23 mouse cellular contexts compared by ENCODE assay signal in genomic region chr13:60256997-60257396, GRCm38 (mm10).
A peak's percentile ranks its signal among the peaks of the same experiment; 100 is the strongest.
DNase-seq lines count a peak whose midpoint lies in the region; ATAC-seq and TF ChIP-seq lines count a peak whose summit lies in the region.
"Had no signal": no experiment of that assay in that cellular context is flagged by ENCODE, and none has a peak within 500 bp of the region (broad histone marks: within the 10 kb centered on the region; RNA-seq: fewer than 3 reads in every experiment).

No protein-coding gene starts in this region.

- TF ChIP-seq CTCF in gastrocnemius, adult 2 months (IDR thresholded peaks at IDR 0.05), result no peak

- intact Hi-C loops in gastrocnemius, adult 2 months (cut with DNase I), result no loop called here
- intact Hi-C loops in left cerebral cortex, postnatal 36 days (cut with DNase I), result no loop called here

- H3K9ac ChIP-seq in kidney, embryonic 16.5 days (replicated peaks; ENCODE audit: low read length), result no peak overlapping the region; the same call in 1 of the 2 replicates
- H3K9ac ChIP-seq: hindbrain, embryonic 13.5 days; lung, embryonic 14.5 days; midbrain, embryonic 12.5 days; neural tube, embryonic 13.5 days; stomach, embryonic 15.5 days had no signal

- H3K27me3 ChIP-seq in kidney, embryonic 16.5 days (ENCODE audit: insufficient read depth, low read length), result no peaks in the 10 kb centered on the region
- no peaks in the 10 kb centered on the region for H3K27me3 ChIP-seq in limb, embryonic 10.5 days (ENCODE audit: low read depth, poor library complexity, severe bottlenecking)
- H3K27me3 ChIP-seq: hindbrain, embryonic 13.5 days; midbrain, embryonic 12.5 days; neural tube, embryonic 13.5 days; stomach, embryonic 15.5 days had no signal

- H3K36me3 ChIP-seq in kidney, embryonic 16.5 days (ENCODE audit: insufficient read depth, low read length), result no peaks in the 10 kb centered on the region
- H3K36me3 ChIP-seq in limb, embryonic 10.5 days, result no peaks in the 10 kb centered on the region
- H3K36me3 ChIP-seq: hindbrain, embryonic 13.5 days; midbrain, embryonic 12.5 days; neural tube, embryonic 13.5 days; stomach, embryonic 15.5 days had no signal

- H3K27ac ChIP-seq in gastrocnemius, adult 2 months, result peak overlapping the region; percentile 57
- peak overlapping the region; percentile 81 for H3K27ac ChIP-seq in kidney, embryonic 16.5 days (ENCODE audit: low read length)
- peak overlapping the region; percentile 74 for H3K27ac ChIP-seq in limb, embryonic 10.5 days
- H3K27ac ChIP-seq: hindbrain, embryonic 13.5 days; layer of hippocampus, adult 2 months; midbrain, embryonic 12.5 days; neural tube, embryonic 13.5 days had no signal

- no peak overlapping the region for H3K4me3 ChIP-seq in gastrocnemius, adult 2 months
- no peak overlapping the region for H3K4me3 ChIP-seq in kidney, embryonic 16.5 days (ENCODE audit: low read length)
- no peak overlapping the region for H3K4me3 ChIP-seq in limb, embryonic 10.5 days
- H3K4me3 ChIP-seq: hindbrain, embryonic 13.5 days; layer of hippocampus, adult 2 months; midbrain, embryonic 12.5 days; neural tube, embryonic 13.5 days; stomach, embryonic 15.5 days had no signal

- DNase-seq in gastrocnemius, adult 2 months, result peak; percentile 30
- DNase-seq in gastrocnemius, adult 8-10 months (ENCODE audit: low spot score in 2 of 2), result no peak
- DNase-seq in kidney, postnatal 36 days, result no peak
- DNase-seq in limb, embryonic 10.5 days (ENCODE audit: low spot score), result peak; percentile 49
- no peak for DNase-seq in layer of hippocampus, adult 8-10 months (ENCODE audit: low spot score in 2 of 2)
- DNase-seq in cerebellum, adult 8-10 months, result no peak
- DNase-seq in left cerebral cortex, postnatal 36 days (ENCODE audit: low spot score in 2 of 2), result no peak
- DNase-seq: adrenal gland, adult 8-10 months; cerebellum, adult 11-12 months; heart, postnatal 10 days; kidney, adult 2 months; lung, embryonic 14.5 days; lung, postnatal 4 days; right cerebral cortex, postnatal 14 days; thymus, postnatal 14 days had no signal

- no peak overlapping the region for H3K4me2 ChIP-seq in kidney, embryonic 16.5 days (replicated peaks; ENCODE audit: low read depth, low read length)
- H3K4me2 ChIP-seq: hindbrain, embryonic 13.5 days; liver, embryonic 11.5 days; lung, embryonic 14.5 days; midbrain, embryonic 12.5 days; neural tube, embryonic 13.5 days; stomach, embryonic 15.5 days had no signal

- no peaks in the 10 kb centered on the region for H3K9me3 ChIP-seq in kidney, embryonic 16.5 days (ENCODE audit: low read length)
- no peaks in the 10 kb centered on the region for H3K9me3 ChIP-seq in limb, embryonic 10.5 days (replicated peaks)
- H3K9me3 ChIP-seq: hindbrain, embryonic 13.5 days; midbrain, embryonic 12.5 days; neural tube, embryonic 13.5 days; stomach, embryonic 15.5 days had no signal

- no peak for ATAC-seq in kidney, embryonic 16.5 days (ENCODE audit: low FRiP score, low TSS enrichment)
- ATAC-seq: forebrain, embryonic 16.5 days had no signal

- H3K4me1 ChIP-seq in kidney, embryonic 16.5 days (ENCODE audit: insufficient read depth, low read length), result peaks cover 27% of the 10 kb centered on the region
- H3K4me1 ChIP-seq in limb, embryonic 10.5 days, result peaks cover 50% of the 10 kb centered on the region
- H3K4me1 ChIP-seq: hindbrain, embryonic 13.5 days; neural tube, embryonic 13.5 days had no signal

- 19% methylated on average over 8 of the region's 8 CpGs for WGBS in kidney, embryonic 16.5 days
- 35% methylated on average over 8 of the region's 8 CpGs for WGBS in limb, embryonic 10.5 days

Comparison
In these comparisons a context has a peak if more than half of its experiments do, and no peak if none do; other contexts are left out.
1. DNase-seq: peak in gastrocnemius, adult 2 months (single experiment) and limb, embryonic 10.5 days (single experiment); none in gastrocnemius, adult 8-10 months (0 of 2), kidney, postnatal 36 days (0 of 2), layer of hippocampus, adult 8-10 months (0 of 2), cerebellum, adult 8-10 months (single experiment) and left cerebral cortex, postnatal 36 days (0 of 2).
2. Peak in every context shown above with its lines, with median percentiles within 50 percentile points of each other: H3K27ac ChIP-seq.